Mouse (Mus musculus) limb, embryonic 15.5 days (tissue): ENCODE measurements at regions not wholly inside any gene's neighbourhood (a gene's known extent, or its start where the extent isn't known, plus 50 kb on each side); places are given as distances from the start of the nearest gene placed in this dataset.

Source experiments
- ATAC-seq: fragments of 200-750 bp; cut with Nextera tagmentation; 2 replicates; pipeline ENCODE4 v1.8.0; 2017; ENCODE audit warnings: low read depth, moderate TSS enrichment; ENCODE audit not compliant: insufficient number of reproducible peaks, low FRiP score, low TSS enrichment
- H3K27ac ChIP-seq: fragments of 300-500 bp; sonication (generic); 2 replicates; pipeline ENCODE4 v1.5.1; 2015; ENCODE audit warnings: moderate library complexity, mild to moderate bottlenecking, inconsistent platforms
- H3K27me3 ChIP-seq: fragments of 300-500 bp; sonication (generic); 2 replicates; pipeline ENCODE4 v1.6.1; 2015; ENCODE audit warnings: inconsistent platforms
- H3K36me3 ChIP-seq: fragments of 300-500 bp; sonication (generic); 2 replicates; pipeline ENCODE4 v1.6.1; 2015; ENCODE audit warnings: inconsistent platforms
- H3K4me1 ChIP-seq: fragments of 300-500 bp; sonication (generic); 2 replicates; pipeline ENCODE4 v1.6.1; 2015; ENCODE audit warnings: inconsistent platforms
- H3K4me2 ChIP-seq: fragments of 300-500 bp; sonication (generic); 2 replicates; pipeline ENCODE4 v1.6.1; 2015; ENCODE audit warnings: mild to moderate bottlenecking, inconsistent platforms
- H3K4me3 ChIP-seq: fragments of 300-500 bp; sonication (generic); 2 replicates; pipeline ENCODE4 v1.5.1; 2015; ENCODE audit warnings: mild to moderate bottlenecking, inconsistent platforms
- H3K9ac ChIP-seq: fragments of 300-500 bp; sonication (generic); 2 replicates; pipeline ENCODE4 v1.6.1; 2015; ENCODE audit warnings: inconsistent platforms
- H3K9me3 ChIP-seq: fragments of 300-500 bp; sonication (generic); 2 replicates; pipeline ENCODE4 v1.6.1; 2016; ENCODE audit warnings: inconsistent platforms
- WGBS: fragments of 180-500 bp; shearing (Covaris S2); methylation state at CpG from one replicate; pipeline ENCODE4 v1.1.7; 2015; 5-methylcytosine and 5-hydroxymethylcytosine counted together

DNA sequence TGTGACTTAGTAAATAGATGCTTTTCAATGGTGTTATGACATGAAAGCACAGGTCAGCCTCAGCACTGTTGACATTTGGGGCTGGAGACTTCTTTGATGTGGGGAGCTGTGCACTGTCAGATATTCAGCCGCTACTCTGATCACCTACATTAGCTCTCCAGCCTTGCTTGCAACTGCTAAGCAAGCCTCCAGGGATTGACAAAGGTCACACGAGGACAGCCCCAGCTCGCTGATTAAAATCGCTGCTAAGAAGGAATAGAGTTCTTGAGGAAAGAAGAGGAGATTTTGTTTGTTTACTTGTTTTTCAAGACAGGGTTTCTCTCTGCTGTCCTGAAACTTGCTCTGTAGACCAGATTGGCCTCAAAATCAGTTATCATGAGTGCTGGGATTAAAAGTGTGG is 126.8 kb upstream of the Zfp706 start:
- ATAC-seq, result no peak
- no peak overlapping the region for H3K9ac ChIP-seq
- peaks cover 12% of the 10 kb centered on the region for H3K4me1 ChIP-seq
- no peaks in the 10 kb centered on the region for H3K9me3 ChIP-seq
- H3K36me3 ChIP-seq, result no peaks in the 10 kb centered on the region
- no peak overlapping the region for H3K27ac ChIP-seq
- no peaks in the 10 kb centered on the region for H3K27me3 ChIP-seq
- H3K4me3 ChIP-seq, result no peak overlapping the region
- 53% methylated on average over 4 of the region's 4 CpGs for WGBS
- H3K4me2 ChIP-seq, result no peak overlapping the region

DNA sequence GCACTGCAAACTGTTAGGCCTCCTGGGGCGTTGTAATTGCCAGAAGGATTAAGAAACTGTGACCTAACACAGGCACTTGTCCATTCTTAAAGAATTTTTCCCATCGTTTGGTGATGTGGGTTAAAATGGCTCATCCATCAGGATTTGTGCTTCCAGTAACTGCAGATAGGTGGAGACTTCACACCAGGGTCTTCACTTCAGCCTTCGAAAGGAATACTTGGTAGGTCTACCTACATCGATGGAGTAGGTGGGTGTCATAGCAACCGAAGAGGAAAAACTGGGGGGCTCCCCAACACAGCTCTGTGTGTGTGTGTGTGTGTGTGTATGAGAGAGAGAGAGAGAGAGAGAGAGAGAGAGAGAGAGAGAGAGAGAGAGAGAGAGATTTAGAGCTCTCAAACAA is 126.3 kb upstream of the Zfp706 start:
- no peak for ATAC-seq
- H3K27ac ChIP-seq, result no peak overlapping the region
- no peaks in the 10 kb centered on the region for H3K9me3 ChIP-seq
- H3K27me3 ChIP-seq, result no peaks in the 10 kb centered on the region
- 39% methylated on average over 5 of the region's 5 CpGs for WGBS
- H3K36me3 ChIP-seq, result no peaks in the 10 kb centered on the region
- H3K4me3 ChIP-seq, result no peak overlapping the region
- no peak overlapping the region for H3K4me2 ChIP-seq
- H3K9ac ChIP-seq, result no peak overlapping the region
- H3K4me1 ChIP-seq, result peaks cover 12% of the 10 kb centered on the region

DNA sequence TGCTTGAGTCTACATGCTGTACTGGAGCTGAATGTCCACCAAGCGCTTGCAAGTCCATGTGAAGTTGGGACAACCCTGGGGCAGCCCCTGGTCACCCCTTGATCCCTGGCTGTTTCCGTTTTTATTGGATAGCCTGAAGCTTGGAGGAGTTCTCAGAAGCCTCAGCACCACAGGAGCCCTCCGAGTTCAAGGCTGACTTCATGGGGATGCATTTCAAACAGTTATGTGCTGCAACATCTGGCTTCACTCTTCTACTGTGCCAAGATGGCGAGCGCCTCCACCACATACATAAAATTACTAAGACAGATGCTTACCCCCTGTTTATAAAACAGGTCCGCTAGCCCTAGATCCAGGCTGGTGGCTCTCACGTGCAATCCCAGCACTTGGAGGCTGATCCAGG is 120.1 kb upstream of the Zfp706 start:
- WGBS, result 35% methylated on average over 7 of the region's 7 CpGs
- ATAC-seq, result no peak
- Histone ChIP-seq H3K9me3 (no peaks in the 10 kb centered on the region), H3K4me1 (peaks cover 4% of the 10 kb centered on the region; the same call in 1 of the 2 replicates), H3K9ac (no peak overlapping the region), H3K36me3 (no peaks in the 10 kb centered on the region), H3K27ac (no peak overlapping the region), H3K4me2 (no peak overlapping the region), H3K4me3 (no peak overlapping the region), H3K27me3 (no peaks in the 10 kb centered on the region)

DNA sequence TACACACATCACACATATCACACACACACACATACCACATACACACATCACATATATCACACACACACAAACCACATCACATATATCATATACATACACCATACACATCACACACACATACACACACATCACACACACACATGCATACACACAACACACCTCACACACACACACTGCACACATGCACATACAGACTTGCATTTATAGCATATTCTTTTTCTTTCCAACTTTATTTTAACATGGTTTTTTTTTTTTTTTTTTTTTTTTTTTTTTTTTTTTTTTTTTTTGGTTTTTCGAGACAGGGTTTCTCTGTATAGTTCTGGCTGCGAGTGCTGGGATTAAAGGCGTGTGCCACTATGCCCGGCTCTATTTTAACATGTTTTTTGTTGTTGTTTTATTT is 119.6 kb upstream of the Zfp706 start:
- Histone ChIP-seq H3K4me1 (peaks cover 4% of the 10 kb centered on the region; the same call in 1 of the 2 replicates), H3K27ac (no peak overlapping the region), H3K4me3 (no peak overlapping the region), H3K9ac (no peak overlapping the region), H3K9me3 (no peaks in the 10 kb centered on the region), H3K36me3 (no peaks in the 10 kb centered on the region), H3K27me3 (no peaks in the 10 kb centered on the region), H3K4me2 (no peak overlapping the region)
- no peak for ATAC-seq
- WGBS, result 84% methylated on average over 4 of the region's 4 CpGs

DNA sequence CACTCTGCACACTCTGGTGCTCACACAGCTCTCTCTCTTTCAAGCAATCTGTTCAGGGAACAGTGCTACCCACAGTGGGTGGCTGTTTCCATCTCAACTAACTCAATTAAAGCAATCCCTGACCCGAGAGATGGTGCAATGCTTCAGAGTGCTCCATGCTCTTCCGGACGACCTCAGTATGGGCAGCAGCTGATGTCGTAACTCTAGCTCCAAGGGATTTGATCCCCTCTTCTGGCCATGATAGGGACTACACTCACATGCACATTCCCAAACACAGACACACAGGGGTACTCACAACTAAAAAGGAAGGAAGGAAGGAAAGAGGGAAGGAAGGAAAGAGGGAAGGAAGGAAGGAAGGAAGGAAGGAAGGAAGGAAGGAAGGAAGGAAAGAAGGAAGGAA is 118.2 kb upstream of the Zfp706 start:
- H3K4me3 ChIP-seq, result no peak overlapping the region
- ATAC-seq, result no peak
- no peaks in the 10 kb centered on the region for H3K27me3 ChIP-seq
- H3K36me3 ChIP-seq, result no peaks in the 10 kb centered on the region
- no peak overlapping the region for H3K9ac ChIP-seq
- H3K9me3 ChIP-seq, result no peaks in the 10 kb centered on the region
- no peak overlapping the region for H3K27ac ChIP-seq
- WGBS, result 68% methylated on average over 4 of the region's 4 CpGs
- H3K4me1 ChIP-seq, result peaks cover 4% of the 10 kb centered on the region; the same call in 1 of the 2 replicates
- H3K4me2 ChIP-seq, result no peak overlapping the region

DNA sequence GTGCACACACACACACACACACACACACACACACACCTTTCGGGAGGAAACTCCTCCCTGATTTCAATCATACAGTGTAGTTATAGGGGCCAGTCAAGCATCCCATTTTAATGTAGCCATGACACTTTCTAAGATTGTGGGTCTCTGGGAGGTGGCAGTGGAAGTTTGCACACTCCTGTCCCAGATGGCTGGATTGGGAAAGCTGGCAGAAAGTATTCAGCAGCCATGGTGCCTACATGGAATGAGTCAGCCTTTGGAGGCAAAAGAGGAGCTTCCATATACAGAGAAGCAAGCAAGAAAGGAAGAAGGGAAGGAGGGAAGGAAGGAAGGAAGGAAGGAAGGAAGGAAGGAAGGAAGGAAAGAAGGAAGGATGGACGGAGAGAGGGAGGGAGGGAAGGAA is 117.4 kb upstream of the Zfp706 start:
- ATAC-seq, result no peak

DNA sequence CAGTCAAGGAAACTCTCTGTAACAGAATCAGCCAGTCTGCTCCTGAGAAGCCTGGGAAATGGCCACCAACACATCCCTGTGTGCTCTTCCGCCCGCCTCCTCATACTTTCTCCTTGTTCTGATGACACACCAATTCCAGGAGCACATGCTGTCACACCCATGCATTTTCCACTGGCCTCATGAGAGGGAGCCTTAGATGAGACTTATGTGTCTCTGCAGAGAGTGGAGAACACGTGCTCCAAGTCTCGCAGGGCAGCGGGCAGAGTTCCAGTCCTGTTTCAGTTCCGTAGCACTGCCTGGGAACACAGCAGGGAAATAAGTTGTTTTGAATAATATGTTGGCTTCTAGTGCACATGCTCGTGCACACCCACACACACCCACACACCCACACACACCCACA is 116.7 kb upstream of the Zfp706 start:
- H3K9ac ChIP-seq, result no peak overlapping the region
- H3K27ac ChIP-seq, result no peak overlapping the region
- 68% methylated on average over 7 of the region's 7 CpGs for WGBS
- peak; percentile 63; the same call in 1 of the 2 replicates for ATAC-seq
- no peaks in the 10 kb centered on the region for H3K9me3 ChIP-seq
- no peaks in the 10 kb centered on the region for H3K36me3 ChIP-seq
- no peak overlapping the region for H3K4me3 ChIP-seq
- no peaks in the 10 kb centered on the region for H3K27me3 ChIP-seq
- peaks cover 7% of the 10 kb centered on the region; the same call in 1 of the 2 replicates for H3K4me1 ChIP-seq
- H3K4me2 ChIP-seq, result no peak overlapping the region

More for the DNA sequence above, 117.4 kb upstream of the Zfp706 start:
- Histone ChIP-seq H3K9ac (no peak overlapping the region), H3K9me3 (no peaks in the 10 kb centered on the region), H3K27ac (no peak overlapping the region), H3K4me2 (no peak overlapping the region), H3K4me3 (no peak overlapping the region), H3K36me3 (no peaks in the 10 kb centered on the region), H3K27me3 (no peaks in the 10 kb centered on the region), H3K4me1 (peaks cover 7% of the 10 kb centered on the region; the same call in 1 of the 2 replicates)
- WGBS, result 87% methylated on average over 2 of the region's 2 CpGs

DNA sequence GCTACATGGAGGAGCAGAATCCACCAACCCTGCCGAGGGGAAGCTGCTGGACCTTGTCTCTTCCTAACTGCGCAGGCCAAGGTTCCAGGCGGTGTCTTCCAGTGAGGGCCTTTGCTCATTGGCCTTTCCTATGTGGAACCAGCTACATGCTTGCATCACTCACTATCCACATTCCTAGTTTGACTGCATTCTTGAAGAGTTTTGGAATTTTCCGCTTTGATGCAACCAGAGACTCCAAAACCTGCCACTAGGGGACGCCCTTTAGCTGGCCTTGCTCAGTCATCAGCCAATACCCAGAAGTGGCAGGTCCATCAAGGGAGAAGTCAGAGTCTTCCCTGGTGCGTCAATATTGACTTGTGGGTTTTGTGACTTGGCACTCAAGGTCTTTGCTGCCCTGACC is 112.8 kb upstream of the Zfp706 start:
- 19% methylated on average over 6 of the region's 6 CpGs for WGBS
- Histone ChIP-seq H3K4me3 (no peak overlapping the region), H3K9me3 (no peaks in the 10 kb centered on the region), H3K4me1 (peaks cover 7% of the 10 kb centered on the region; the same call in 1 of the 2 replicates), H3K27ac (no peak overlapping the region), H3K9ac (no peak overlapping the region), H3K36me3 (no peaks in the 10 kb centered on the region), H3K27me3 (no peaks in the 10 kb centered on the region), H3K4me2 (no peak overlapping the region)
- no peak for ATAC-seq

DNA sequence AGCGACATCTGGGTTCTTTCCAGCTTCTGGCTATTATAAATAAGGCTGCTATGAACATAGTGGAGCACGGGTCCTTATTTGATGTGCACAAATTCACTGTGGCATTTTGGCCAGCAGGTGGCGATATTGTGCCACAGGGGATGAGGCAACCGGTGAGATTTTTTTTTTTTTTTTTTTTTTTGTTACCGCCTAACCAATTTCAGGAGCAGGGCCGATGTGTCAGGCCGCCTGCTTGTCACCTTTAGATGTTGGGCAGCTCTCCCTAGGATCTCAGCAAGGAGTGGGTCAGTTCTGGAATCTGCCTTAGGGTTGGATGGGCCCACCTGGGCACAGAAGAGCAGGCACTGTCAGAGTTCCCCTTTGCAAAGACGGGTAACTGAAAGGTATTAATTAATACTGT is 106.5 kb upstream of the Zfp706 start:
- no peak overlapping the region for H3K9ac ChIP-seq
- no peaks in the 10 kb centered on the region for H3K36me3 ChIP-seq
- H3K4me2 ChIP-seq, result no peak overlapping the region
- no peak for ATAC-seq
- H3K27ac ChIP-seq, result no peak overlapping the region
- 8% methylated on average over 8 of the region's 8 CpGs for WGBS
- H3K27me3 ChIP-seq, result no peaks in the 10 kb centered on the region
- no peaks in the 10 kb centered on the region for H3K4me1 ChIP-seq
- no peak overlapping the region for H3K4me3 ChIP-seq
- no peaks in the 10 kb centered on the region for H3K9me3 ChIP-seq

DNA sequence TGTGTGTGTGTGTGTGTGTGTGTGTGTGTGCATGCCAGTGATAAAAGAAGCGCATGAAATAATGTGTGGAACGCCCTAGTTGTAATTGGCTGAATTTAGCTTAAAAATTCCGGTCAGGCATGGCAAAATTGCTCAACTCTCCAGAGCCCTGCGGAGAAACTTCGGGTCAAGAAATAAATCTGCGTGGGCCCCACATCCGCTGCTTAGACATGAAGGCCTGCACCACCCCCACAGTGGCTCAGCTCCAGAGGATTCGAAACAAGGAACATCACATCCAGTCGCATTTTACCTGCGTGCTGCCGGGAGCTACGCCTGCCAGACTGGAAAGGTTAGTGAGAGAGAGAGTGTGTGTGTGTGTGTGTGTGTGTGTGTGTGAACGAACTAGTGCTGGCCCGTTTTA is 102.9 kb upstream of the Zfp706 start:
- no peaks in the 10 kb centered on the region for H3K4me1 ChIP-seq
- no peak for ATAC-seq
- H3K9me3 ChIP-seq, result no peaks in the 10 kb centered on the region
- H3K9ac ChIP-seq, result no peak overlapping the region
- WGBS, result 91% methylated on average over 14 of the region's 14 CpGs
- H3K27me3 ChIP-seq, result no peaks in the 10 kb centered on the region
- H3K36me3 ChIP-seq, result no peaks in the 10 kb centered on the region
- H3K27ac ChIP-seq, result no peak overlapping the region
- H3K4me2 ChIP-seq, result no peak overlapping the region
- H3K4me3 ChIP-seq, result no peak overlapping the region

DNA sequence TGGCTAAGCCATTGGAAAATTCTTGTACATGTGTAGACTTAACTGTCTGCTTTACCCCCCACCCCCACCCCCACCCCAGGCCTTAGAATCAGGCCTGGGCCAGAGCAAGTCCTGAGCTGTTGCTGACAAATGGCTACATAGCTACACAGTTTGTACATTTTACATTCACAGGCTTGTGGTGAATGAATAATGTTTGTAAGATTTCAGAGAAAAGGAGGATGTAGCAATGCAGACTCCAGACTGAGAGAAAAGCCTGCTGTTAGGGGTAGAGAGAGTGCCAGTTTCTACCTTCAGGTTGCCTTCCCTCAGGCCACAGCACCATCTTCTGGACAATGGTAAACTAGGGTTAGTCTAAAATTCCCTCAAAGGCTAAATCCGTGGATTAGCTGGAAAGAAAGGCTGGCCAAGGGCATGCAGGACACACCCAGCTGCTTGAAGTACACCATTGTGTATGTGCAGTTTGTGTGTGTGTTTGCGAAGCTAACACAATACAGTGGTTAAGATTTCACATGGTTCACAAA is 94.5 kb upstream of the Zfp706 start:
- Histone ChIP-seq H3K36me3 (no peaks in the 10 kb centered on the region), H3K9ac (no peak overlapping the region), H3K4me1 (peaks cover 3% of the 10 kb centered on the region; the same call in 1 of the 2 replicates), H3K27ac (no peak overlapping the region), H3K27me3 (no peaks in the 10 kb centered on the region), H3K4me2 (no peak overlapping the region), H3K4me3 (no peak overlapping the region), H3K9me3 (no peaks in the 10 kb centered on the region)
- no peak for ATAC-seq
- WGBS, result 66% methylated on average over 2 of the region's 2 CpGs

DNA sequence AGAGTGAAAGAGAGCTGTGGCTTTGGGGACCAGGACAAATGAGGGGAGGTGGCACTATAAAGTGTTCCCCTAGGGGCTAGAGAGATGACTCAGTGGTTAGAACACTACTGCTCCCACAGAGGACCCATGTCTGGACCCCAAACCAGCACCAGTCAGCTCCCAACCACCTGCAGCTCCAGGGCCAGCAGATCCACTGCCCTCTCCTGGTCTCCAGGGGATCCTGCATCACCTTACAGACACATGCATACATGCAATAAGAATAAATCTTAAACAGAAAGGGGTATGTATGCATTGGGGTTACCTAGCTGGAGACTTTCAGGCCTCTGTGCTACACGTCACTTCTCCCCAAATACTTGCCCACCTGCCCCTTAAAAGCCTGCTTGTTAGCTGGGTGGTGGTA is 93.8 kb upstream of the Zfp706 start:
- H3K4me1 ChIP-seq, result peaks cover 3% of the 10 kb centered on the region; the same call in 1 of the 2 replicates
- H3K9me3 ChIP-seq, result no peaks in the 10 kb centered on the region
- 89% methylated on average over 1 of the region's 1 CpGs for WGBS
- H3K36me3 ChIP-seq, result no peaks in the 10 kb centered on the region
- no peak overlapping the region for H3K9ac ChIP-seq
- H3K4me3 ChIP-seq, result no peak overlapping the region
- ATAC-seq, result no peak
- H3K27ac ChIP-seq, result no peak overlapping the region
- no peak overlapping the region for H3K4me2 ChIP-seq
- H3K27me3 ChIP-seq, result no peaks in the 10 kb centered on the region

DNA sequence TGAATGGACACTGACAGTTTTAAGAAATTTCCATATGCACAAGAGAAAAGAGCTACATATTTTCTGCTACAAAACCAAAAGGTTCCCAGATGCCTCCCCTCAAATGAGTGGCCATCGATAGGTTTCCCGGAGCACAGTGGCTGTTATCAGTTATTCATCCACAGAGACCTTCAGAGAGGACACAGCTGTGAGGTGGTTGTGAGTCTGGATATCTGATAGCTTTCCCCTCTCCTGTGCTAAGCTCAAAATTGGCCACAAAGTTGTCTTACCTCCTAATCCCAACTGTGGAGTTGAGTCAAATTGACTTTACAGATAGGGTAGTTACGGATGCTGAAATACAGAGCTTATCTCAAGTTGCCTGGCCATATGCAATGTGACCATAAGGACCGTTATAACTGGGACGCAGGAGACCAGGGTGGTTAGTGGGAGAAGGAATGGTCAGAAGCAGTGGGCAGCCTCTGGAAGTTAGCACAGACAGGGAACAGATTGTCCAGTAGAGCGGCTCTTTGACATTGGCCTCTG is 93.3 kb upstream of the Zfp706 start:
- no peak overlapping the region for H3K4me3 ChIP-seq
- no peaks in the 10 kb centered on the region for H3K9me3 ChIP-seq
- H3K36me3 ChIP-seq, result no peaks in the 10 kb centered on the region
- no peak overlapping the region for H3K4me2 ChIP-seq
- H3K27ac ChIP-seq, result no peak overlapping the region
- no peaks in the 10 kb centered on the region for H3K27me3 ChIP-seq
- 93% methylated on average over 6 of the region's 6 CpGs for WGBS
- ATAC-seq, result no peak
- peaks cover 3% of the 10 kb centered on the region; the same call in 1 of the 2 replicates for H3K4me1 ChIP-seq
- H3K9ac ChIP-seq, result no peak overlapping the region
